Mouse (Mus musculus) embryonic facial prominence, embryonic 12.5 days (tissue): ENCODE results near the gene Noct. TPM values are rescaled to one million over a fixed set of nuclear protein-coding genes. Genes with fewer than 3 reads are reported as not detected.
A peak's percentile ranks its signal among the peaks of the same experiment; 100 is the strongest.

Experiments used
- ATAC-seq: fragments of 200-750 bp; cut with Nextera tagmentation; 2 replicates; pipeline ENCODE4 v1.8.0; 2017; ENCODE audit not compliant: insufficient number of reproducible peaks, insufficient read depth, low FRiP score, low TSS enrichment
- H3K27ac ChIP-seq: fragments of 300-500 bp; sonication (generic); 2 replicates; pipeline ENCODE4 v1.5.1; 2016; ENCODE audit warnings: mild to moderate bottlenecking
- H3K27me3 ChIP-seq: fragments of 300-500 bp; sonication (generic); 2 replicates; pipeline ENCODE4 v1.6.1; 2016; ENCODE audit warnings: mild to moderate bottlenecking, moderate library complexity
- H3K36me3 ChIP-seq: fragments of 300-500 bp; sonication (generic); 2 replicates; pipeline ENCODE4 v1.6.1; 2016; ENCODE audit warnings: mild to moderate bottlenecking
- H3K4me1 ChIP-seq: fragments of 300-500 bp; sonication (generic); 2 replicates; pipeline ENCODE4 v1.6.1; 2016
- H3K4me2 ChIP-seq: fragments of 300-500 bp; sonication (generic); replicated peaks from 2 replicates; pipeline ENCODE4 v1.6.1; 2016; ENCODE audit warnings: mild to moderate bottlenecking, moderate library complexity
- H3K4me3 ChIP-seq: fragments of 300-500 bp; sonication (generic); 2 replicates; pipeline ENCODE4 v1.5.1; 2016; ENCODE audit warnings: mild to moderate bottlenecking
- H3K9ac ChIP-seq: fragments of 300-500 bp; sonication (generic); 2 replicates; pipeline ENCODE4 v1.6.1; 2016; ENCODE audit warnings: mild to moderate bottlenecking, moderate library complexity
- H3K9me3 ChIP-seq: fragments of 300-500 bp; sonication (generic); 2 replicates; pipeline ENCODE4 v1.6.1; 2016; ENCODE audit warnings: mild to moderate bottlenecking, moderate library complexity
- WGBS: fragments of 180-500 bp; shearing (Covaris S2); methylation state at CpG from one replicate; pipeline ENCODE4 v1.1.7; 2016; 5-methylcytosine and 5-hydroxymethylcytosine counted together
- polyA plus RNA-seq: library from polyadenylated mRNA; unstranded; fragments of >200 nt; fragmentation: Nextera tagmentation; extraction: Ambion mirVana; gene quantifications from 2 replicates; pipeline ENCODE4 v1.2.1, GENCODE M21; 2016

Gene Noct
- polyA plus RNA-seq, 1 experiment from 2014 or later, result 14.4 TPM

DNA sequence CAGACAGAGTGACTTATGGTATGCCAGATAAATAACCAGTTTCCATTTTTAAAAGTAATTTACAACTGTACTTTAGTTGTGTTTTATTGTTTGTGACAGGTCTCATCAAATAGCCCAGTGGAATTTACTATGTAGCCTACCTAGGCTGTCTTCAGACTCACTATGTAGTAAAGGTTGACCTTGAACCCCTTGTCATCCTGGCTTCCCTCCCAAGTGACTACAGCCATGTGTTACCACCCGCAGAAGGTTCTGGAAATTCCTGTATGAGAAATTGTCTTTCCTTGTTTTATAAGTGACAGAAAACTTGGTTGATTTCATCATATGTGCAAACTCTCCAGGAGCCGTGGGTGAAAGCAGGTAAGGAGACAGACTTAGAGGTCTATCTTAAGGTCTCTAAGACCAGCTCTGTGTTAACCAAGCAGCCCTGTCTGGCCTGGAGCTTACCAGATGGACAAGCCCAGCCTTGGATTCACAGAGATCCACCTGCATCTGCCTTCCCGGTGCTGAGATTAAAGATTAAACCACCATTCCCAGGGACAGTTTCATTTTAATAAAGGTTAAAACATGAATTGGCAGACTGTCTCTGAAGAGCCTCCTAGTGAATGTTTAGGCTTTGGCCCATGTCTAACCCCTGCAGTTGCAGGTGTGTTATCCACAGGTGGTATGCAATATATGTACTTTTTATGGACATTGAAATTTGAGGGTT, 8.1 kb downstream of the Noct start:
- no peak for ATAC-seq
- WGBS, result 90% methylated on average over 3 of the region's 3 CpGs
- H3K9ac ChIP-seq, result no peak overlapping the region

DNA sequence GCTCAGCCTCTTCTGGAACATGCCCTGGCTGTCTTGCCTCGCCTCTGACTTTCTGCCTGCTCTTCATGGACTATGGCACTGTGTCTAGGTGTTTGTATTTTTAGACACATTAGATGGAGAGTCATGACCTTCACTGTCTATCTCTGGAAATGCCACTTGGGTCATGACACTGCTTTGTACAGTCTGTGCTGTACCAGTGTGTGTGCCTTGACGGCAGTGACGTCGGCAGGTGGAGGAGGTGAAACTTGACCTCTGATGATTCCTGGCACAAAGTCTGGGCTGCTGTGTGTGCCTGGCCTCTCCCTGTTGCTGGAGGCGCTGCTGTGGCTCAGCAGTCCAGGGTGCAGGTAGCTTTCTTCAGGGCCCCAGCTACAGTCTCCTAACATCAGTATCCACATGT, 9.2 kb downstream of the Noct start:
- H3K27ac ChIP-seq, result 0 out of 2 replicates have a peak overlapping the region, but pooled peaks have one; percentile 11
- 56% methylated on average over 5 of the region's 5 CpGs for WGBS
- peak; percentile 11; the same call in 1 of the 2 replicates for ATAC-seq
- H3K9me3 ChIP-seq, result no peaks in the 10 kb centered on the region
- H3K4me3 ChIP-seq, result no peak overlapping the region
- H3K27me3 ChIP-seq, result no peaks in the 10 kb centered on the region
- H3K36me3 ChIP-seq, result no peaks in the 10 kb centered on the region
- H3K4me1 ChIP-seq, result peaks cover 11% of the 10 kb centered on the region; the same call in 1 of the 2 replicates
- H3K4me2 ChIP-seq, result no peak overlapping the region
- no peak overlapping the region for H3K9ac ChIP-seq

More for the DNA sequence above, 8.1 kb downstream of the Noct start:
- no peak overlapping the region for H3K4me3 ChIP-seq
- peaks cover 11% of the 10 kb centered on the region; the same call in 1 of the 2 replicates for H3K4me1 ChIP-seq
- H3K9me3 ChIP-seq, result no peaks in the 10 kb centered on the region
- no peak overlapping the region for H3K27ac ChIP-seq
- no peaks in the 10 kb centered on the region for H3K27me3 ChIP-seq
- H3K4me2 ChIP-seq, result no peak overlapping the region
- H3K36me3 ChIP-seq, result no peaks in the 10 kb centered on the region

DNA sequence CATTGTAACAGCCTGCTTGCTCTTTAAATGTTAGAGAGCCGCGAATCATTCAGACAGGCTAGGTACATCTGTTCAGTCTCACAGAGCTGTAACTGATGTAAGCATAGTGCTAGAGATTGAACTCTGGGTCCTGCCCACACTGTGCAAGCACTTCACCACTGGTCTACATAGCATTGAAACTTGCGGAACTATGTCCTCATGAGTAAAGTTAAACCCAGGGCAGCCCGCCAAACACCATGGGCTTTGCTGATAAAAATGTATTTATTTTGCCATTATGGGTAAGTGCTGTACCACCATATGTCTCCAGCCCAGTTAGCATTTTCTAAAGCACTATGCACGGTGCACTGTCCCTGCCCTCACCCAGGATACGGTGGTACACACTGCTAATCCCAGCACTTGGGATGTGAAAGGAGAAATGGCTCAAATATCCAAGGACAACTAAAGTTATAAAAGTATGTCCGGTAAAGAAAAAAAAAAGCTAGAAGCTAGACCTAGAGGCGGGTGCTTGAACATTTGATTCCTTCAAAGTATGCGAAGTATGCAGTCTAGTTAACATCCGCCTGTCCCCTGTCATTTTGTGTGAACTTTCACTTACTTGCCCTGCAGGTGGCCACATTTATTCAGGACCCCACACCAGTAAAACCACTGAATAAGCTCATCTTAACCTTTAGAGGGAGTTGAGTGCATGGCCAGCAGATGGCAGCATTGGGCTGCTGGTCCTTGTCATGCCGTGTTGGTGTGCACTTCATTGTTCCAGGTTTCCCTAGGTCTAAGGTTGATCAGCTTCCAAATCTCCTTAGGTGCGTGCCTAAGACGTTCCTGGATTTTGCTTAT, 9.9 kb downstream of the Noct start:
- Histone ChIP-seq H3K9ac (no peak overlapping the region), H3K9me3 (no peaks in the 10 kb centered on the region), H3K27me3 (no peaks in the 10 kb centered on the region), H3K4me1 (peaks cover 11% of the 10 kb centered on the region; the same call in 1 of the 2 replicates), H3K4me3 (no peak overlapping the region), H3K27ac (0 out of 2 replicates have a peak overlapping the region, but pooled peaks have one; percentile 11), H3K36me3 (no peaks in the 10 kb centered on the region), H3K4me2 (no peak overlapping the region)
- 43% methylated on average over 13 of the region's 13 CpGs for WGBS
- 0 out of 2 replicates have a peak, but pooled peaks have one; percentile 36 for ATAC-seq

DNA sequence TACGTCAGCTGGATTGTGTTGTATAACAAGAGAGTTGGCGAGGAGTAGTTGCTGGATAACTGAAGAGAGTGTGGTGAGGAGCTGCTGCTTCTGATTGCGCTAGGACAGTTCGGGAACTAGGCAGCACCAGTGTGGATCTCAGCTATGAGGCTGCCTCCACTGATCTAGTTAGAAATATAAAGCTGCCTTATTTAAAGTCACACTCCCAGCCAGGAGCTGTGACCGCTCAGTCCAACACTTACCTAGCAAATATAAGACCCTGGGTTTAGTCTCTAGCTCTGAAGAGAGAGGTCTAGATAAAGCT, 10.5 kb downstream of the Noct start:
- no peaks in the 10 kb centered on the region for H3K9me3 ChIP-seq
- 79% methylated on average over 5 of the region's 5 CpGs for WGBS
- no peaks in the 10 kb centered on the region for H3K27me3 ChIP-seq
- no peaks in the 10 kb centered on the region for H3K36me3 ChIP-seq
- H3K4me2 ChIP-seq, result no peak overlapping the region
- H3K9ac ChIP-seq, result no peak overlapping the region
- no peak overlapping the region for H3K4me3 ChIP-seq
- no peak for ATAC-seq
- peaks cover 11% of the 10 kb centered on the region; the same call in 1 of the 2 replicates for H3K4me1 ChIP-seq
- no peak overlapping the region for H3K27ac ChIP-seq

DNA sequence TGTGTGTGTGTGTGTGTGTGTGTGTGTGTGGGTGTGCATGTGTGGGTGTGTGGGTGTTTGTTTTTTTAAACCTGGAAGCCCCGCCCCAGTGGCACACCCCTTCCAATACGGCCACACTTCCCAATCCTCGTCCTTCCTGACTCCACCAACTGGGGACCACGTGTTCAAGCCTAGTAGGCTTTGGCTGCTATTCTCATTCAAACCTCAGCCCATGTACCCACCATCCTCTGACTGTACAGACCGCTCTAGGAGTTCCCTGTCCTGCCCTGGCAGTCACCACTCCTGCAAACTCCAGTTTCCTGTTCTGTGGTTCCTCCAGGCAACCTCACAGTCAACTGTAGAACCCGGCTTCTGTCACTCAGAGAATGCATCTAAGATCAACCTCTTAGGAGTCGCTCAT, 14.3 kb downstream of the Noct start:
- Histone ChIP-seq H3K4me2 (no peak overlapping the region), H3K9ac (no peak overlapping the region), H3K4me1 (peaks cover 11% of the 10 kb centered on the region; the same call in 1 of the 2 replicates), H3K4me3 (no peak overlapping the region), H3K9me3 (no peaks in the 10 kb centered on the region), H3K27me3 (no peaks in the 10 kb centered on the region), H3K27ac (no peak overlapping the region), H3K36me3 (no peaks in the 10 kb centered on the region)
- ATAC-seq, result no peak
- WGBS, result 81% methylated on average over 7 of the region's 7 CpGs

DNA sequence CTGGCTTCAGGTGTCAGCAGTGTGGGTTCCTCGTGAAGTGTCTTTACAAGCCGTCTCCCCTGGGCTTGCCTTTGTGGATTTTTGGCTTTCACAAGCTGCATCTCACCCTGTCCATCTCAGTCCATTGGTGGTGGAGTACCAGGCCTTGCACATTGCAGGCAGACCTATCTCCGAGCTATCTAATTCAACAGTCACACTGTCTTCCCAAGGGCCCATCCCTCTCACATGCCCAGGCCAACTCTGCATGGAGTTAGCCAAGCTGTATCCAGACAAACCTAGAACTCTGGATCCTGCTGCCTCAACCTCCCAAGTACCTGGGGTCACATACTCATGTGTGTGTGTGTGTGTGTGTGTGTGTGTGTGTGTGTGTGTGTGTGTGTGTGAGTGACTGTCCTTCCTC, 15.3 kb downstream of the Noct start:
- Histone ChIP-seq H3K4me3 (no peak overlapping the region), H3K9ac (no peak overlapping the region), H3K4me1 (0 out of 2 replicates have a peak, but pooled peaks cover 2% of the 10 kb centered on the region), H3K27me3 (no peaks in the 10 kb centered on the region), H3K4me2 (no peak overlapping the region), H3K36me3 (no peaks in the 10 kb centered on the region), H3K9me3 (no peaks in the 10 kb centered on the region), H3K27ac (no peak overlapping the region)
- no peak for ATAC-seq
- 88% methylated on average over 3 of the region's 3 CpGs for WGBS

DNA sequence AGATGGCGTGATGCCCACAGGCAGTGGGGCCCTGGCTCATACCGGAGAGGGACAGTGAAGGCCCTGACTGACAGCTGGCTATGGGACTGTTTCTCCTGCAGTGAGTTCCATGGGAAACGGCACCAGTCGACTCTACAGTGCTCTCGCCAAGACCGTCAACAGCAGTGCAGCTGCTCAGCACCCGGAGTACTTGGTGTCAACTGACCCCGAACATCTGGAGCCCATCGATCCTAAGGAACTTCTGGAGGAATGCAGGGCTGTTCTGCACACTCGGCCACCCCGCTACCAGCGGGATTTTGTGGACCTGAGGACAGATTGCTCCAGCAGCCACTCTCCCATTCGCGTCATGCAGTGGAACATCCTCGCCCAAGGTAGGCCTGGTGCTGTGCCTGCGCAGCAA, 23.5 kb downstream of the Noct start:
- H3K36me3 ChIP-seq, result peaks cover 25% of the 10 kb centered on the region
- no peaks in the 10 kb centered on the region for H3K9me3 ChIP-seq
- H3K4me1 ChIP-seq, result no peaks in the 10 kb centered on the region
- no peak overlapping the region for H3K9ac ChIP-seq
- no peak overlapping the region for H3K4me2 ChIP-seq
- no peaks in the 10 kb centered on the region for H3K27me3 ChIP-seq
- 67% methylated on average over 16 of the region's 16 CpGs for WGBS
- ATAC-seq, result 0 out of 2 replicates have a peak, but pooled peaks have one; percentile 22
- H3K27ac ChIP-seq, result peak overlapping the region; percentile 37
- no peak overlapping the region for H3K4me3 ChIP-seq

DNA sequence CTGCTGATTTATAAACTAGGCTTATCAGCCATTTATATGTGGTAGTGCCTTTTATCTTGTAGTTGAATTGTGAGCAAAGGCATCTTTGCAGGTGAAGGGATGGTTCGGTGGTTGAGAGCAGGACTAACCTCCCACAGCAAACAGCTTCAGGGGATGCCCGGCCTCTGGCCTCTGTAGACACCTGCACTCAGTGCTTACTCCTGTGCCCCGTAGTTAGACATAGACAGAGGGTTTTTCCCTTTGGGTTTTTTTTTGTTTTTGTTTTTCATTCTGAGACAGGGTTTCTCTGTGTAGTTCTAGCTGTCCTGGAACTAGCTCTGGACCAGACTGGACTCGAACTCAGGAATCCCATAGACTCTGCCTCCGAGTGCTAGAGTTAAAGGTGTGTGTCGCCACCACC, 24.4 kb downstream of the Noct start:
- H3K4me1 ChIP-seq, result no peaks in the 10 kb centered on the region

DNA sequence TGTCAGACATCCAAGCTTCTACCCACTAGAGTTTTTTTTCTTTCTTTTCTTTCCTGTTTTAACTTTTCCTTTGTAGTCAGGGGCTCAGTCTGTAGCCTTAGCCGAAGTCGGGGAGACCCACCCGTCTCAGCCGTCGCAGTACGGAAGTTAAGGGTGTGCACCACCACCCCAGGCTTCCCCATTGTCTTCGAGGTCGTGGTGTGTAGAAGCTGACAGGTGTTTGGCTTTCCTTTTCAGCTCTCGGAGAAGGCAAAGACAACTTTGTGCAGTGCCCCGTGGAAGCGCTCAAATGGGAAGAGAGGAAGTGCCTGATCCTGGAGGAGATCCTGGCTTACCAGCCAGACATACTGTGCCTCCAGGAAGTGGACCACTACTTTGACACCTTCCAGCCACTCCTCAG, 25.2 kb downstream of the Noct start:
- WGBS, result 90% methylated on average over 11 of the region's 11 CpGs
- H3K36me3 ChIP-seq, result peaks cover 40% of the 10 kb centered on the region
- H3K9ac ChIP-seq, result no peak overlapping the region
- H3K4me2 ChIP-seq, result no peak overlapping the region
- H3K27me3 ChIP-seq, result no peaks in the 10 kb centered on the region
- no peak overlapping the region for H3K4me3 ChIP-seq
- H3K4me1 ChIP-seq, result no peaks in the 10 kb centered on the region
- no peak overlapping the region for H3K27ac ChIP-seq
- ATAC-seq, result no peak
- no peaks in the 10 kb centered on the region for H3K9me3 ChIP-seq

More for the DNA sequence above, 24.4 kb downstream of the Noct start:
- no peak for ATAC-seq
- peaks cover 34% of the 10 kb centered on the region for H3K36me3 ChIP-seq
- no peak overlapping the region for H3K4me2 ChIP-seq
- 90% methylated on average over 6 of the region's 6 CpGs for WGBS
- H3K4me3 ChIP-seq, result no peak overlapping the region
- H3K9me3 ChIP-seq, result no peaks in the 10 kb centered on the region
- H3K27ac ChIP-seq, result no peak overlapping the region
- no peak overlapping the region for H3K9ac ChIP-seq
- no peaks in the 10 kb centered on the region for H3K27me3 ChIP-seq

DNA sequence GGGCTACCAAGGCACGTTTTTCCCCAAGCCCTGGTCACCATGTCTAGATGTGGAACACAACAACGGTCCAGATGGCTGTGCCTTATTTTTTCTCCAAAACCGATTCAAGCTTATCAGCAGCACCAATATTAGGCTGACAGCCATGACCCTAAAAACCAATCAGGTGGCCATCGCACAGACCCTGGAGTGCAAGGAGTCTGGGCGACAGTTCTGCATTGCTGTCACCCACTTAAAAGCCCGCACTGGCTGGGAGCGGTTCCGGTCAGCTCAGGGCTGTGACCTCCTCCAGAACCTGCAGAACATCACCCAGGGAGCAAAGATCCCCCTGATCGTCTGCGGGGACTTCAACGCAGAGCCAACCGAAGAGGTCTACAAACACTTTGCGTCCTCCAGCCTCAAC, 25.6 kb downstream of the Noct start:
- H3K9ac ChIP-seq, result no peak overlapping the region
- no peak overlapping the region for H3K27ac ChIP-seq
- peaks cover 44% of the 10 kb centered on the region for H3K36me3 ChIP-seq
- no peaks in the 10 kb centered on the region for H3K4me1 ChIP-seq
- no peak overlapping the region for H3K4me2 ChIP-seq
- no peak overlapping the region for H3K4me3 ChIP-seq
- no peaks in the 10 kb centered on the region for H3K27me3 ChIP-seq
- no peaks in the 10 kb centered on the region for H3K9me3 ChIP-seq
- 96% methylated on average over 13 of the region's 13 CpGs for WGBS
- no peak for ATAC-seq

DNA sequence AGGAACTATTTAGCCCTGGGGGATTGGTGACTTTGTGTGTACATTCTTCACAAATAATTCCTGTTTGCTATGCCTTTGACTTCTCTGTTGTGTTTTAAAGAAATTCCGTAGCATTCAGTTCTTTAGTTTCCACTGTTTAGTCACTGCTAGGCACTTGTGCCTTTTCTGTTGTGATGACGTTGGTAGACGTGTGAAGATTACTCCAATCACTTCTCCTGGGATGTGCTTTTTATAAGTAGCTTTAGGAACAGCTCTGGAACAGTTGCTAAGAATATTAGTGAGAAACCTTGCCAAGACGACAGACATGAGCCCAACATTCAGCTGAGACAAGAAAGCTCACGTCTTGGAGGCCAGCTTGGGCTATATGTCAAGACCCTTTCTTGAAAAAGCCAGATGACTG, 26.8 kb downstream of the Noct start:
- Histone ChIP-seq H3K36me3 (peaks cover 53% of the 10 kb centered on the region), H3K4me1 (no peaks in the 10 kb centered on the region), H3K27me3 (no peaks in the 10 kb centered on the region), H3K27ac (no peak overlapping the region), H3K4me3 (no peak overlapping the region), H3K9ac (no peak overlapping the region), H3K9me3 (no peaks in the 10 kb centered on the region), H3K4me2 (no peak overlapping the region)
- WGBS, result 85% methylated on average over 5 of the region's 5 CpGs
- ATAC-seq, result no peak

DNA sequence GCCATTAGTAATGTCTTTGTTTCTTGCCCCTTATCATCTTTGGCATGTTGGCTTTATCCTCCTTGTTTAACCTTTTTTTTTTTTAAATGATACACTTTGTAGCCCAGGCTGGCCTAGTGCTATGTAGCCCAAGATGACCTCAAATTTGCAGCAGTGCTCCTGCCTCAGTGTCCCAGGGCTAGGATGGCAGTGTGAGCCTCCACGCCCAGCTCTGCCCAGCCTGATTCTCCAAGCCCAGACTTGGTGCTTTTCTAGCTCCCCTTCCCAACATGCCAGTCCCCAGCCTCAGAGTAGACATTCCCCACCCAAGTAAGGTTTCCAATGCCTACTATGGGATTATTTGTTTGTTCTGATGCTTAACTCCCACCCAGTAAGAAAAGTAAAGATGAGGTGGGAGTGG, 28.0 kb downstream of the Noct start:
- WGBS, result 93% methylated on average over 1 of the region's 1 CpGs
- Histone ChIP-seq H3K27me3 (no peaks in the 10 kb centered on the region), H3K4me2 (no peak overlapping the region), H3K4me3 (no peak overlapping the region), H3K9me3 (no peaks in the 10 kb centered on the region), H3K36me3 (peaks cover 65% of the 10 kb centered on the region), H3K4me1 (no peaks in the 10 kb centered on the region), H3K9ac (no peak overlapping the region), H3K27ac (no peak overlapping the region)
- no peak for ATAC-seq
